Mouse (Mus musculus): ENCODE data around the gene Zc3h12c. TPM values are rescaled to one million over a fixed set of nuclear protein-coding genes. Genes with fewer than 3 reads are reported as not detected.

Zc3h12c gene
- polyA plus RNA-seq, 1 experiment from 2014 or later: 8.1 TPM

DNA sequence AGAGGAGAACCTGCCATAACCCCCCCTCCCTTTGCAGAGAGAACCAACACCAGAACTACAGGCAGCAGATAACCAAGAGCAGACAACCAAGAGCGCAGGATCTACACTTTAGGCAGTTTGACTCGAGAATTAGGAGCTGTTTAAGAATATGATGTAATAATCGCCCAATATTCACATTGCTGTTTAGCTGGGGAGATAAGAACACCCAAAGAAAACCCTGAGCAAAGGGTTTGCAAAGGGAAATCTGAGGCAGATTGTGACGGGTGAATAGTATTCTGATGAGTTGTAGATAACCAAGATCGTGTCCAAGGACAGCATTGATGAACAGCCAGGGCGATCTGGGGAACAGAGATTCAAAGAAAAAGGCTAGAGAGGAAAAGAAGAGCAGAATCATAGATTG lies 2.3 kb upstream of the Zc3h12c start:
- Histone ChIP-seq H3K36me3 (ENCODE audit: control insufficient read depth, insufficient read depth, low read length) (no peaks in the 10 kb centered on the region), H3K27me3 (ENCODE audit: control insufficient read depth, insufficient read depth, low read length) (peaks cover 5% of the 10 kb centered on the region; the same call in 1 of the 2 replicates), H3K4me3 (ENCODE audit: low read depth, low read length) (no peak overlapping the region), H3K9me3 (ENCODE audit: control insufficient read depth, low read length) (no peaks in the 10 kb centered on the region), H3K9ac (replicated peaks; ENCODE audit: low read depth, low read length) (no peak overlapping the region), H3K4me1 (ENCODE audit: control insufficient read depth, insufficient read depth, low read length) (peaks cover 13% of the 10 kb centered on the region), H3K4me2 (ENCODE audit: low read depth, low read length) (no peak overlapping the region), H3K27ac (ENCODE audit: low read depth, low read length) (no peak overlapping the region)
- 91% methylated on average over 6 of the region's 6 CpGs for WGBS
- no peak for ATAC-seq (ENCODE audit: low read depth)

DNA sequence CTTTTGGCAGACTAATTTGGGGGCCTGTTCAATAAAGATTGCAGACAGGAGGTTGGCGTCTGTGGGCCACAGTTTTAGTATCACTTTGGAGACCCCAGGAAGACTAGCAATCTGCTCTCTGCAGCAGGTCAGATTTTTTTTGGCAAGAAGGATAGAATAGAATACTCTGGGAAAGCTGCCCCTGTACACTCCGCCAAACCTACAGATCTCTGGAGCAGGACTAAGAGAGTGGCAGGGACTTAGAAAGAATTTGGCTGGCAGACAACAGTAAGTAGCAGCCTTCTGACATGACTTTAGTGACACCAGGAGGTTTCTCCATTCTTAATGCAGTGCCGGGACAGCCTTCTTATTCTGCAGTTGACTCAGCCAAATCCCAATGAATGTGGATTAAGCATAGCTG lies 1.8 kb upstream of the Zc3h12c start:
- Histone ChIP-seq H3K4me2 (ENCODE audit: low read depth, low read length) (no peak overlapping the region), H3K36me3 (ENCODE audit: control insufficient read depth, insufficient read depth, low read length) (no peaks in the 10 kb centered on the region), H3K4me3 (ENCODE audit: low read depth, low read length) (no peak overlapping the region), H3K27ac (ENCODE audit: low read depth, low read length) (no peak overlapping the region), H3K9ac (replicated peaks; ENCODE audit: low read depth, low read length) (no peak overlapping the region), H3K4me1 (ENCODE audit: control insufficient read depth, insufficient read depth, low read length) (peaks cover 13% of the 10 kb centered on the region), H3K27me3 (ENCODE audit: control insufficient read depth, insufficient read depth, low read length) (peaks cover 5% of the 10 kb centered on the region; the same call in 1 of the 2 replicates), H3K9me3 (ENCODE audit: control insufficient read depth, low read length) (no peaks in the 10 kb centered on the region)
- WGBS: 75% methylated on average over 3 of the region's 3 CpGs
- ATAC-seq (ENCODE audit: low read depth): no peak

- H3K27me3 ChIP-seq (ENCODE audit: control insufficient read depth, insufficient read depth, low read length): peaks cover 5% of the 10 kb centered on the region; the same call in 1 of the 2 replicates
- WGBS: 0% methylated on average over 17 of the region's 34 CpGs
- H3K27ac ChIP-seq (ENCODE audit: low read depth, low read length): peak overlapping the region; percentile 98
- peak; percentile 93 for ATAC-seq (ENCODE audit: low read depth)
- peaks cover 13% of the 10 kb centered on the region for H3K4me1 ChIP-seq (ENCODE audit: control insufficient read depth, insufficient read depth, low read length)
- H3K36me3 ChIP-seq (ENCODE audit: control insufficient read depth, insufficient read depth, low read length): no peaks in the 10 kb centered on the region
- H3K4me2 ChIP-seq (ENCODE audit: low read depth, low read length): peak overlapping the region; percentile 68
- H3K9ac ChIP-seq (replicated peaks; ENCODE audit: low read depth, low read length): peak overlapping the region; percentile 99
- peak overlapping the region; percentile 92 for H3K4me3 ChIP-seq (ENCODE audit: low read depth, low read length)
- H3K9me3 ChIP-seq (ENCODE audit: control insufficient read depth, low read length): no peaks in the 10 kb centered on the region
Measured at GRCm38 (mm10) chr9:52168686-52169270, 406 bp upstream of the Zc3h12c start.

- Histone ChIP-seq H3K9me3 (ENCODE audit: control insufficient read depth, low read length) (no peaks in the 10 kb centered on the region), H3K27ac (ENCODE audit: low read depth, low read length) (peak overlapping the region; percentile 98), H3K4me1 (ENCODE audit: control insufficient read depth, insufficient read depth, low read length) (peaks cover 13% of the 10 kb centered on the region), H3K4me2 (ENCODE audit: low read depth, low read length) (peak overlapping the region; percentile 68), H3K4me3 (ENCODE audit: low read depth, low read length) (peak overlapping the region; percentile 92), H3K36me3 (ENCODE audit: control insufficient read depth, insufficient read depth, low read length) (no peaks in the 10 kb centered on the region), H3K27me3 (ENCODE audit: control insufficient read depth, insufficient read depth, low read length) (peaks cover 5% of the 10 kb centered on the region; the same call in 1 of the 2 replicates), H3K9ac (replicated peaks; ENCODE audit: low read depth, low read length) (peak overlapping the region; percentile 99)
- 3% methylated on average over 8 of the region's 8 CpGs for WGBS
- ATAC-seq (ENCODE audit: low read depth): no peak
Measured at GRCm38 (mm10) chr9:52167506-52167862, 888 bp downstream of the Zc3h12c start.

DNA sequence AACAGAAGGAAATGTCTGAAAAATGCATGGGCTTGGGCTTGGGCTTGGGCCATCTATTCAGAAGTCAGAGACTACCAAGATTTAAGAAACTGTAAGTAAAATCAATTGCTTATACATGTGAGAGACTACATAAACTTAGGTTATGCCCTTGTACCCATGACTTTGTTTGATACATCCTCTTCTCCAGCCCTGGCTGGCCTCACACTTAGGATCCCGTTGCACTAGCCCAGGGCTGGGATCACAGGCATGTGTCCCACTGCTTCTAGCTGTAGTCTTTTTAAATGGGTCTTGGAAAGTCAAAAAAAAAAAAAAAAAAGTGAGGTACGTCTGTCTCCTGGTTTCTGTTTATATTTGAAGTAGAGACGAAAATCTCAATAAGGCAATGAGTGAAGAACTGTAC lies 1.3 kb downstream of the Zc3h12c start:
- Histone ChIP-seq H3K36me3 (ENCODE audit: control insufficient read depth, insufficient read depth, low read length) (no peaks in the 10 kb centered on the region), H3K4me2 (ENCODE audit: low read depth, low read length) (peak overlapping the region; percentile 68), H3K4me3 (ENCODE audit: low read depth, low read length) (peak overlapping the region; percentile 92), H3K4me1 (ENCODE audit: control insufficient read depth, insufficient read depth, low read length) (peaks cover 13% of the 10 kb centered on the region), H3K27ac (ENCODE audit: low read depth, low read length) (no peak overlapping the region), H3K9ac (replicated peaks; ENCODE audit: low read depth, low read length) (peak overlapping the region; percentile 99; the same call in 1 of the 2 replicates), H3K9me3 (ENCODE audit: control insufficient read depth, low read length) (no peaks in the 10 kb centered on the region), H3K27me3 (ENCODE audit: control insufficient read depth, insufficient read depth, low read length) (peaks cover 5% of the 10 kb centered on the region; the same call in 1 of the 2 replicates)
- WGBS: 15% methylated on average over 3 of the region's 3 CpGs
- ATAC-seq (ENCODE audit: low read depth): no peak

- Histone ChIP-seq H3K9me3 (ENCODE audit: control insufficient read depth, low read length) (no peaks in the 10 kb centered on the region), H3K27ac (ENCODE audit: low read depth, low read length) (no peak overlapping the region), H3K4me1 (ENCODE audit: control insufficient read depth, insufficient read depth, low read length) (peaks cover 13% of the 10 kb centered on the region), H3K4me3 (ENCODE audit: low read depth, low read length) (no peak overlapping the region), H3K4me2 (ENCODE audit: low read depth, low read length) (0 out of 2 replicates have a peak overlapping the region, but pooled peaks have one; percentile 21), H3K9ac (replicated peaks; ENCODE audit: low read depth, low read length) (no peak overlapping the region), H3K27me3 (ENCODE audit: control insufficient read depth, insufficient read depth, low read length) (peaks cover 5% of the 10 kb centered on the region; the same call in 1 of the 2 replicates), H3K36me3 (ENCODE audit: control insufficient read depth, insufficient read depth, low read length) (no peaks in the 10 kb centered on the region)
- ATAC-seq (ENCODE audit: low read depth): no peak
- 91% methylated on average over 3 of the region's 3 CpGs for WGBS
Measured at GRCm38 (mm10) chr9:52165706-52166090, 2.7 kb downstream of the Zc3h12c start.

- H3K4me2 ChIP-seq (ENCODE audit: low read depth, low read length): no peak overlapping the region
- no peak for ATAC-seq (ENCODE audit: low read depth)
- H3K4me1 ChIP-seq (ENCODE audit: control insufficient read depth, insufficient read depth, low read length): peaks cover 13% of the 10 kb centered on the region
- peaks cover 5% of the 10 kb centered on the region; the same call in 1 of the 2 replicates for H3K27me3 ChIP-seq (ENCODE audit: control insufficient read depth, insufficient read depth, low read length)
- no peaks in the 10 kb centered on the region for H3K9me3 ChIP-seq (ENCODE audit: control insufficient read depth, low read length)
- no peaks in the 10 kb centered on the region for H3K36me3 ChIP-seq (ENCODE audit: control insufficient read depth, insufficient read depth, low read length)
- no peak overlapping the region for H3K27ac ChIP-seq (ENCODE audit: low read depth, low read length)
- WGBS: 85% methylated on average over 13 of the region's 13 CpGs
- H3K9ac ChIP-seq (replicated peaks; ENCODE audit: low read depth, low read length): no peak overlapping the region
- H3K4me3 ChIP-seq (ENCODE audit: low read depth, low read length): no peak overlapping the region
Measured at GRCm38 (mm10) chr9:52165076-52165705, 3.2 kb downstream of the Zc3h12c start.

- Histone ChIP-seq H3K9me3 (ENCODE audit: control insufficient read depth, low read length) (no peaks in the 10 kb centered on the region), H3K36me3 (ENCODE audit: control insufficient read depth, insufficient read depth, low read length) (no peaks in the 10 kb centered on the region), H3K4me3 (ENCODE audit: low read depth, low read length) (no peak overlapping the region), H3K4me2 (ENCODE audit: low read depth, low read length) (no peak overlapping the region), H3K27ac (ENCODE audit: low read depth, low read length) (no peak overlapping the region), H3K4me1 (ENCODE audit: control insufficient read depth, insufficient read depth, low read length) (no peaks in the 10 kb centered on the region; the same call in 1 of the 2 replicates), H3K27me3 (ENCODE audit: control insufficient read depth, insufficient read depth, low read length) (no peaks in the 10 kb centered on the region), H3K9ac (replicated peaks; ENCODE audit: low read depth, low read length) (no peak overlapping the region)
- ATAC-seq (ENCODE audit: low read depth): no peak
- WGBS: 88% methylated on average over 1 of the region's 1 CpGs
Measured at GRCm38 (mm10) chr9:52160512-52160911, 7.9 kb downstream of the Zc3h12c start.

- no peak overlapping the region for H3K4me3 ChIP-seq (ENCODE audit: low read depth, low read length)
- H3K27me3 ChIP-seq (ENCODE audit: control insufficient read depth, insufficient read depth, low read length): no peaks in the 10 kb centered on the region
- 86% methylated on average over 1 of the region's 1 CpGs for WGBS
- no peaks in the 10 kb centered on the region for H3K9me3 ChIP-seq (ENCODE audit: control insufficient read depth, low read length)
- no peak overlapping the region for H3K4me2 ChIP-seq (ENCODE audit: low read depth, low read length)
- no peak overlapping the region for H3K9ac ChIP-seq (replicated peaks; ENCODE audit: low read depth, low read length)
- H3K36me3 ChIP-seq (ENCODE audit: control insufficient read depth, insufficient read depth, low read length): no peaks in the 10 kb centered on the region
- H3K4me1 ChIP-seq (ENCODE audit: control insufficient read depth, insufficient read depth, low read length): peaks cover 5% of the 10 kb centered on the region
- ATAC-seq (ENCODE audit: low read depth): no peak
- H3K27ac ChIP-seq (ENCODE audit: low read depth, low read length): no peak overlapping the region
Measured at GRCm38 (mm10) chr9:52158561-52158960, 9.8 kb downstream of the Zc3h12c start.
